Mouse (Mus musculus) liver, embryonic 14.5 days (tissue): ENCODE measurements around the gene Chrm5. TPM values are rescaled to one million over a fixed set of nuclear protein-coding genes. Genes with fewer than 3 reads are reported as not detected.

Experiments used
- ATAC-seq: fragments of 200-750 bp; cut with Nextera tagmentation; 2 replicates; pipeline ENCODE4 v1.8.0; 2017; ENCODE audit warnings: moderate number of reproducible peaks, mild to moderate bottlenecking, moderate library complexity; ENCODE audit not compliant: insufficient read depth
- DNase-seq, 3 experiments: peaks; one replicate each; pipeline ENCODE4 v3.0.0-alpha.2; 2012 to 2013; ENCODE audit warnings: low read depth in 3 of 3, low spot score in 3 of 3
- H3K27ac ChIP-seq: fragments of 300-500 bp; sonication (generic); 2 replicates; pipeline ENCODE4 v1.5.1; 2014; ENCODE audit warnings: moderate library complexity, mild to moderate bottlenecking, control low read depth, inconsistent platforms
- H3K27me3 ChIP-seq: fragments of 300-500 bp; sonication (generic); 2 replicates; pipeline ENCODE4 v1.6.1; 2014; ENCODE audit warnings: mild to moderate bottlenecking, low read length, moderate library complexity; ENCODE audit not compliant: control insufficient read depth, insufficient read depth
- H3K36me3 ChIP-seq: fragments of 300-500 bp; sonication (generic); replicated peaks from 2 replicates; pipeline ENCODE4 v1.6.1; 2014; ENCODE audit warnings: low read depth; ENCODE audit not compliant: control insufficient read depth, insufficient read depth
- H3K4me1 ChIP-seq, 2 experiments: fragments of 200-500 bp in 1 of 2; fragments of 300-500 bp in 1 of 2; sonication (generic) in 1 of 2; replicated peaks; 2 replicates each; pipeline ENCODE4 v1.6.1; 2012 to 2014; ENCODE audit warnings: antibody characterized with exemption in 1 of 2, inconsistent platforms in 1 of 2, low read length in 1 of 2; ENCODE audit not compliant: control insufficient read depth in 2 of 2, insufficient read depth in 2 of 2
- H3K4me2 ChIP-seq: fragments of 300-500 bp; sonication (generic); 2 replicates; pipeline ENCODE4 v1.6.1; 2014; ENCODE audit warnings: low read depth, mild to moderate bottlenecking, control low read depth, moderate library complexity
- H3K4me3 ChIP-seq, 2 experiments: fragments of 200-500 bp in 1 of 2; fragments of 300-500 bp in 1 of 2; sonication (generic) in 1 of 2; 2 replicates each; pipeline ENCODE4 v1.5.1; 2012 to 2014; ENCODE audit warnings: low read depth in 2 of 2, low read length in 2 of 2, mild to moderate bottlenecking in 2 of 2, control low read depth in 1 of 2, inconsistent platforms in 1 of 2, moderate library complexity in 1 of 2; ENCODE audit not compliant: insufficient read depth in 1 of 2
- H3K9ac ChIP-seq: fragments of 300-500 bp; sonication (generic); replicated peaks from 2 replicates; pipeline ENCODE4 v1.6.1; 2014; ENCODE audit warnings: mild to moderate bottlenecking, control low read depth, moderate library complexity
- H3K9me3 ChIP-seq: fragments of 300-500 bp; sonication (generic); 2 replicates; pipeline ENCODE4 v1.6.1; 2016; ENCODE audit warnings: low read length, mixed read lengths; ENCODE audit not compliant: control insufficient read depth
- CTCF ChIP-seq: IDR thresholded peaks from 2 replicates; pipeline ENCODE4 v1.5.1; 2016; ENCODE audit warnings: antibody characterized with exemption, low read depth, control low read depth
- EP300 ChIP-seq: IDR thresholded peaks from 2 replicates; pipeline ENCODE4 v1.6.1; 2016; ENCODE audit warnings: antibody characterized with exemption, low read depth
- WGBS: fragments of 180-500 bp; shearing (Covaris S2); extraction: QIAGEN DNeasy Blood & Tissue Kit; methylation state at CpG from one replicate; pipeline ENCODE4 v1.1.7; 2014; ENCODE audit not compliant: insufficient replicate concordance; 5-methylcytosine and 5-hydroxymethylcytosine counted together
- polyA plus RNA-seq, 2 experiments: library from polyadenylated mRNA; depleted of rRNA in 1 of 2; stranded (reverse) in 1 of 2; unstranded in 1 of 2; fragments of >200 nt; fragmentation: Nextera tagmentation in 1 of 2; extraction: Ambion mirVana in 1 of 2; gene quantifications; 2 replicates each; pipeline versions ENCODE4 v1.2.1 to v1.2.3; 2012 to 2014

Gene Chrm5
- not detected in 2 replicates for polyA plus RNA-seq (2012; rRNA removed)
- polyA plus RNA-seq (2014; fragmentation: Nextera tagmentation; extraction: Ambion mirVana): not detected in 2 replicates

DNA sequence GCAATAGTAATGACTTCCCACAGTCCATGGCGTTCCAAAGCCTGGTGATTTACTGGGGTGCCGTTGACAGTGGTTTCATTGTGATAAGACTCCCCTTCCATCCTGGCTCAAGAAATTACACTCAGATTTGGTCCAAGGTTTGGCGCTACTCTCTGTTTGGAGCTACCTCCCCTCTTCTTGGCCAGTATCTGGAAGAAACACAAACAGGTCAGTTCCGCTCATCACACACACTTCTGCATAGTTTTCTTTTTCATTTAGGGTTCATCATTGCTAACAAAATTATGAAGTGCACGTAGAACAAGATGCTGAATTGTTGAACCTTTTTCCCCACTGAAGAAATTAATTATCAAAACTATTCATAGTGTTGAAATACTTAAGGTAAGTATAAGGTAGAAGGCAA, at the start of gene Chrm5:
TSS of gene Chrm5 (minus strand) at position 101 of the 400 bp plus-strand sequence.
- TF ChIP-seq CTCF (no peak), EP300 (no peak)
- H3K4me2 ChIP-seq: no peak within 1 kb of the TSS
- no peaks in the 10 kb centered on the region for H3K9me3 ChIP-seq
- H3K36me3 ChIP-seq: no peaks in the 10 kb centered on the region
- no peak within 1 kb of the TSS for H3K9ac ChIP-seq
- DNase-seq (no peak), ATAC-seq (no peak)
- no peak within 1 kb of the TSS for H3K4me3 ChIP-seq
- no peaks in the 10 kb centered on the region for H3K4me1 ChIP-seq
- no peak within 1 kb of the TSS for H3K27ac ChIP-seq
- H3K27me3 ChIP-seq: no peaks in the 10 kb centered on the region
- 69% methylated on average over 5 of the region's 5 CpGs for WGBS

DNA sequence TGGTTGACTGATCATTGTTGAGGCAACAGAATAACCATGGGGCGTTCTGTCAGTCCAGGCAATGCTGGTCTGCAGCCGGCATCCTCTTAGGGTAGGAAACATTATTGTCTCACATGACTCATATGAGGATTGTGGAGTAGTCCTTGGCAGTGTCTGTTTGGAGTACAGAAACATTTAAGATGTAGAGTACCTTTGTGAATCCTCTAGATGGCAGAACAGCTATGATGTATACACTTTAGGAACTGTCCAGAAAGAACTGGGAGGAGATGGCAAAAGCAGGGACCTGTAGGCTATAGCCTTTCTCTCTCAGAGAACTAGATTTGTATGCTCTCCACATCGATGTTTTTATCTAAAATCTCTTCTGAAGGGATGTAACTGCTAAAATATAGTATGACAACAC, 46.4 kb upstream of the Chrm5 start:
- TF ChIP-seq EP300 (no peak), CTCF (no peak)
- H3K9ac ChIP-seq: no peak overlapping the region

DNA sequence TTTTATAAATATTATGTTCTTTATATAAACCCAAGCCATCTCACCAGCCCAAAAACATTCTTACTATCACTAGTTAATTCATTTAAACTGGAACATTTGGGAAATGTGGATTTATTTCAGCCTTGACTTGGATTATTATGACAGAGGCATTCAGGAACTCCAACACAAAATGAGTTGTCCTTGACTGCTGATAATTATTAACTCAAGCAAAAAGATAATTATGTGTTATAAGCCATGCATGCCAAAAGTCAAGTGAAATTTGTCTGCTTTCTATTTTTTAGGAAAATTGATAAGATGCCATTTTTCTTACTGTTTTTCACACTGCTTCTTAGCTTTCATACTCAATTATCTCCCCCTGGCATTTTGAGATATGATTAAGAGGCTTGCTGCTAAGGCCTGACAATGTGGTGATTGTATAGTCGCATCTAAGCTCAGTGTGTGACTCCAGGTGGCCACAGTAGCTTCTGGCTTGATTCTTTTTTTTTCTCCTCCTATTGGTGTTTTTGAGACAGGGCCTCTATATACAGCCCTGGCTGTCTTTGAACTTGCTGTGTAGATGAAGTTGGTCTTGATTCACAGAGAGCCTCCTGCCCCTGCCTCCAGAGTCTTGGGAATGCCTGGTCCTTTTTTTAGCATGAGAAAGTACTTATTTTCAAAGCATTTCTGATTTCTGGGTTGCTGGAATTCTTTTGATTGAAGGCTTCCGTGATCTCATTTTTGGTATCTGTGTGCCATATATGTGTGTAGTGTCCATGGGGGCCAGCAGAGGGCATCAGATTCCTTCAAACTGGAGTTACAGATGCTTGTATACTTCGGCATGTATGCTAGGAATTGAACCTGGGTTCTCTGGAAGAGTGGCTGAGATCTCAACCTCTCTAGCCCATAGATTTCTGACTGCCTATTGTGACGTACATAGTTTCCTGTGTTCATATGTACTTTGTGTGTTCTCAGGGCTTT, 40.2 kb upstream of the Chrm5 start:
- 63% methylated on average over 4 of the region's 4 CpGs for WGBS
- ATAC-seq (no peak), DNase-seq (no peak)
- no peaks in the 10 kb centered on the region for H3K36me3 ChIP-seq
- no peak overlapping the region for H3K4me3 ChIP-seq
- H3K4me2 ChIP-seq: no peak overlapping the region
- TF ChIP-seq EP300 (no peak), CTCF (peak; percentile 31; the same call in 1 of the 2 replicates)
- H3K27me3 ChIP-seq: no peaks in the 10 kb centered on the region
- H3K4me1 ChIP-seq: no peaks in the 10 kb centered on the region
- no peak overlapping the region for H3K9ac ChIP-seq
- no peak overlapping the region for H3K27ac ChIP-seq
- no peaks in the 10 kb centered on the region for H3K9me3 ChIP-seq

More for the DNA sequence above, 46.4 kb upstream of the Chrm5 start:
- H3K27me3 ChIP-seq: no peaks in the 10 kb centered on the region
- ATAC-seq (no peak), DNase-seq (no peak)
- H3K36me3 ChIP-seq: no peaks in the 10 kb centered on the region
- 70% methylated on average over 3 of the region's 3 CpGs for WGBS
- no peak overlapping the region for H3K4me2 ChIP-seq
- H3K4me3 ChIP-seq: no peak overlapping the region
- H3K4me1 ChIP-seq: no peaks in the 10 kb centered on the region
- H3K27ac ChIP-seq: no peak overlapping the region
- no peaks in the 10 kb centered on the region for H3K9me3 ChIP-seq

DNA sequence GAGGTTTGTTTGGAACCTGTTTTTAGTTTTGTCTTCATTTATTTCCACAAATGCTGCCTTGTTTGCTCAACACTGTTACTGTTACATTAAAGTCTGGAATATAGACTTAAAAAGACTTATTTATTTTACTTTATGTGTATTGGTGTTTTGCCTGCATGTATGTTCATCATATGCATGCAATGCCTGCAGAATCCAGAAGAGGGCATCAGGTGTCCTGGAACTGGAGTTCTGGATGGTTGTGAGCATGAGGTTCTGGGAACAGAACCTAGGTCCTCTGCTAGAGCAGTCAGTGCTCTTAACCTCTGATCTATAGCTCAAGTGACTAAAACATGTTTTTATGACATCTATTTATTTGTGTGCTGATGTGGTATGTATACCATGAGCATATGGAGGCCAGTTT, 38.0 kb upstream of the Chrm5 start:
- no peak for DNase-seq
- ATAC-seq: no peak
- no peaks in the 10 kb centered on the region for H3K4me1 ChIP-seq

DNA sequence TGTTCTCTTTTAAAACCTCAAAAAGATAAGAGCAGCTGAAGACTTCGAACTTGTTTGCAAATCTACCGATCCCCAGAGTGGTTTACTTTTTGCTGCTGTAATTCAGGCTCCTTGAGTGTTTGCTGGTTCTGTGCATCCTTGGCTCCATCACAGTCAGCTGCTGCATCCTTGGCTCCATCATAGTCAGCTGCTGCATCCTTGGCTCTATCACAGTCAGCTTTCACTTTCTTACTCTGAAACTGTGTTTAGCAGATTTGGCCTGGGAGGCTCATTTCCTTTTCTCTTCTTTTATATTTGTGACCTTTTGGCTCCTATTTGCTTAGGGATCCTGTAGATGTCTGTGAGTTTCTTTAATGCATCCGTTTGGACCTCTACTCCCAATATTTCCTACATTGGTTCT, 36.6 kb upstream of the Chrm5 start:
- no peaks in the 10 kb centered on the region for H3K9me3 ChIP-seq
- H3K4me3 ChIP-seq: no peak overlapping the region
- no peaks in the 10 kb centered on the region for H3K36me3 ChIP-seq
- H3K27ac ChIP-seq: no peak overlapping the region
- DNase-seq: no peak
- no peak overlapping the region for H3K4me2 ChIP-seq
- no peaks in the 10 kb centered on the region for H3K27me3 ChIP-seq
- ATAC-seq: no peak
- H3K9ac ChIP-seq: no peak overlapping the region
- WGBS: 56% methylated on average over 3 of the region's 3 CpGs
- TF ChIP-seq EP300 (no peak), CTCF (no peak)
- H3K4me1 ChIP-seq: no peaks in the 10 kb centered on the region; a peak in 1 of 4 replicates

More for the DNA sequence above, 38.0 kb upstream of the Chrm5 start:
- TF ChIP-seq CTCF (peak; percentile 40), EP300 (no peak)
- Histone ChIP-seq H3K4me3 (no peak overlapping the region), H3K4me2 (no peak overlapping the region), H3K27me3 (no peaks in the 10 kb centered on the region), H3K27ac (no peak overlapping the region), H3K9ac (no peak overlapping the region), H3K9me3 (no peaks in the 10 kb centered on the region), H3K36me3 (no peaks in the 10 kb centered on the region)
